Mouse (Mus musculus) frontal cortex, postnatal 10 days (tissue): Measurements from ENCODE around the gene Mid1ip1.

Experiments used
- DNase-seq, 2 experiments: peaks; one replicate each; pipeline ENCODE4 v3.0.0; 2022; ENCODE audit warnings: low spot score in 2 of 2, mixed read lengths in 1 of 2

The Mid1ip1 gene

DNA sequence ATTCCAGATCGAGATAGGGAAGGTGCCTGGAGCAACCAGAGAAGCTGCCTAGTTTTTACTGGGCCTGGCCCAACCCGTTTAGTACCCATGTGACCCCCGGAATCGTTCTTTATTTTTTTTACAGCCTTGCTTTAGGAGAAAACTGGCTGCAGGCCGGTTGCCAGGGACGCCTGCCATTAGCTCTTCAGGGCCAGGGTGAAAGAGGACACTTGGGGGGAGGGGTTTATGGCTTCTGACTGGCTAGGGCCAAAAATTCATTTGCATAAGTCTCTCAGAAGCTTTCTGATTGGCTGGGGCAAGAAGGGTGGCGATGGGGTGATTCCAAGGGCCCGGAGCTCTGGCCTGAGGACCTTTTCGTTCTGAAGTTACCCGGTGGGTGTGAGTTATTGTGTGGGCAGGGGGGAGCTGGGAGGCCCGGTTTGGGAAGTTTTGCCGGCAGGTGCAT lies at the start of gene Mid1ip1:
Gene Mid1ip1 (plus strand): TSS at position 318 of the 445 bp plus-strand sequence.
- peak; percentile 49 to 64 for DNase-seq

DNA sequence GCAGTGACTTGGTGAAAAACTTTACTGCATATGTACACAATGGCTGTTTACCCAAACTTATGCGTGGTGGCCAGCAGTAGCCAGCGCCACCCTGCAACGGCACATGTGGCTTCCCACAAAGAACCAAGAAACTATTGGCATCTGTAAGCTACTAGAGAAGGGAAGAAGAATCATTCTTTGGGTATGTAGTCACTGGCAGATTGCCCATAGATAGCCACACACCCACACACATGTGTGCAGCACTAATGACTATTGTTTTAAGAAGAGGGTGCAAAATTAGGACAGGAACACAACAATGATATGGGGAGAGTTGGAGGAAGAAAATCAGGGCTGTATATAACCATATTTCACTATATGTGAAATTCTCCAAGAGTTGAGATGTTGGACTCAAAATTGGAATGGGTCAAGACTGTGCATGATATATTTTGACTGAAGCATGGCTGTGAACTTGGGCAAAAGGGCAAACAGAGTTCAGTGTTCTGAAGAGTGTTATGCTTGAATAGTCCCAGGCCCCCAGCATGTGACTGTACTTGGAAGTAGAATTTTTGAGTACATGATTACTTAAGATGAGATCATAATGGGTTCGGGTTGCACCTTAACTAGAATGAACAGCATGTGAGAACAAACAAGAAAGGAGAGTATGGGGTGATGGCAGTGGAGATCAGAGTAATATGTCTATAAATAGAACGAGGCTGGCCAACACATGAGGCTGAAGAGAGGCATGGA lies 20.2 kb upstream of the Mid1ip1 start:
- DNase-seq = no peak

DNA sequence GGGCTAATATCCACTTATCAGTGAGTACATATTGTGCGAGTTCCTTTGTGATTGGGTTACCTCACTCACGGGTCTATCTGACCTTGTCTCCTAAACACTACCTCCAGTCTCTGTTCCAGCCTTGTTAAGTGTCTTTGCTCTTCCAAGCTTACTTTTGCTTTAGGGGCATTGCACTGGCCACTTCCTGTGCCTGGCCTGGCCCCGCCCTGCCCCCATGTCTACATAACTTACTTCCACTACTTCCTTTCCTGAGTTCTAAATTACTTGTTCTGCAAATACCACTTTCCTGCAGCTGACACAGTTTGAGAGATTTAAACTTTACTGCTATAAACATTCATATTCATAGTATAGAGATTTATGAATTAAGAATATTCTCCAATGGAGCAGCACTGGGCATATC lies 8.1 kb upstream of the Mid1ip1 start:
- DNase-seq = no peak

DNA sequence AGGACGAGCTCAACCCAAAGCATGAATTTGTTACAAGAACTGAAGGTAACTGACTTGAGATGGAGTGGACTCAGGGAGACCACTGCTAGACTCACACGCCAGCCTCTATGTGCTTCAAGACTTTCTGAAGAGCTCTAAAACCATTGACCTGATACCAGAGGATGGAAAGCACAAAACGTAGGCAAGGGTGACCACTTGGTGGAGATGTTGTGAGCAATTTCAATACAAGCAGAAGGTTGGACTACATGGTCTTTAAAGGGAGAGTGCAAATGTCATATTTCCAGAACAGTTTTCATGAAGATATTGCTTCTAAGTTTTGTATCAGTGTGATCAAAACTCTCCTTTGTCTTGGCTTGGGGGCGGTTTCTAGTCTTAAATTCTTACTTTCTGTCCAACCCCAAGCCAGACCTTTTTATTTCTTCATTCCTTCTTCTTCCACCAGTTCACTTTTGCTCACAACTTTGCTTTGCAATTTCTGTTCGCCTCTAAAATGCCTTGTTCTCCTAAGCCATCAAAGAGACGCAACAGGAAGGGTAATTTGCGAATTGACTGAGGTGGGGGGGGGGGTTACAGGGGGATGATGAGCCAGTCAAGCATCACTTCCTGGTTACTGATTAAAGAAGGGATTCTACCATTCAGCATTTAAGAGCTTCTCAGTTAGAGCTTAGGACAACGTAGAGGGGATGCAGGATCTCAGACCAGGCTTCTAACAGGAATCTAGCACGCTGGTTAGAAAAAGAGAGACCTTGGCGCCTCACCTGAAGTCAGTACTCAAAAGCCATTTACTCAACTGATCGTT lies 775 bp upstream of the Mid1ip1 start:
- no peak for DNase-seq

DNA sequence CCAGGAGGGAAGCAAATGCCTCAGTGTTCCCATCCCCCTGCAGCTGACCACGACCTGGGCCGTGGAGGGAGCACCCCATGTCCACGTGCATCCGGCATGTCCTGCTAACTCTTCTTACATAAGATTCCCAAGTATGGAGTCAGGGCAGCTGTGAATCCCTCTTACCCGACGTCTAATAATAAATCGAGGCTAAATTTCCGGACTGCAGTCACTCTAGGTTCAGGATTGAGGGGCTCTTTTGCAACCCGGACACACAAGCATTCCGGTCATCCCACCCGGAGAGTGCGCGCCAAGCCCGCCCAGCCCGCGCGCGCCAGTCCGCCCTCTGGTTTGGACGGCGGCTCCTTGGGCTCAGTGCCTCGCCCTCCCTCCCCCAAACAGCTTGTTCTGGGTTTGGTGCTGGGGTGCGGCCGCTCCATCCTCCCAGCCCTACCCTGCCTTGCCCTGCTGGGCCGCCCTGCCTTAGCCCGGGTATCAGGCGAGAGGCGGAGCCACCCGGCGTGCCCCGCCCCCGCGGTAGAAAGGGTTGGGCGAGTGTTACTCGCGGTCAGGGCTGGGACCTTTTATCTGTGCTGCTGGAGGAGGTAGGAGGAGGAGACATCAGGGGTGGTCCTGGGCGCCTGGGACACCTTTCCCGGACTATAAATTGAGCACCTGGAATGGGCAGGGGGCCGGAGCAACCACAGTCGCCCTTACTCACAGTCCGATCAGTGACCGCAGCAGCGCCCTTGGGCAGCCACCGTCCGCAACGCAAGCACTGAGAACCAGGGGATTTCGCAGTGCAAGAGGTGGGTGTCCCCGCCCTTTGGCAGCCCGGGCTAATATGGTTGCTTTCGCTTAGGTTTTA lies 2.3 kb downstream of the Mid1ip1 start:
- peak; percentile 76 to 80 for DNase-seq

DNA sequence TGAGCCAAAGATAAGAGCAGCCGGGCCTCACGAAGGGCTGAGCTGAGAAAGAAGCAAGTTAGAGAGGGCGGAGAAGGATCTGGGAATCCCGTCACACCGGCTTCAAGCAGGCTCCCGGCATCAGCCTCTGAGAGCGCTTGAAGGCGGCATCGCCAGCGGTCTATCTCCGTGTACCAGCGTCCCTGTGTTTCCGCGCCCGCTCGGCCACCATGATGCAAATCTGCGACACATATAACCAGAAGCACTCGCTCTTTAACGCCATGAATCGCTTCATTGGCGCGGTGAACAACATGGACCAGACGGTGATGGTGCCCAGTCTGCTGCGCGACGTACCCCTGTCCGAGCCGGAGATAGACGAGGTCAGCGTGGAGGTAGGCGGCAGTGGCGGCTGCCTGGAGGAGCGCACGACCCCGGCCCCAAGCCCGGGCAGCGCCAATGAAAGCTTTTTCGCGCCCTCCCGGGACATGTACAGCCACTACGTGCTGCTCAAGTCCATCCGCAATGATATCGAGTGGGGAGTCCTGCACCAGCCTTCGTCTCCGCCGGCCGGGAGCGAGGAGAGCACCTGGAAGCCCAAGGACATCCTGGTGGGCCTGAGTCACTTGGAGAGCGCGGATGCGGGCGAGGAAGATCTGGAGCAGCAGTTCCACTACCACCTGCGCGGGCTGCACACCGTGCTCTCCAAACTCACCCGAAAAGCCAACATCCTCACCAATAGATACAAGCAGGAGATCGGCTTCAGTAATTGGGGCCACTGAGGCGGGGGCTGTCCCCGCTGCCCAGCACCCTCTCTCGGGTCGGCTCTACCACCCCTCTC lies 3.4 kb downstream of the Mid1ip1 start:
- peak; percentile 5 to 24 for DNase-seq

DNA sequence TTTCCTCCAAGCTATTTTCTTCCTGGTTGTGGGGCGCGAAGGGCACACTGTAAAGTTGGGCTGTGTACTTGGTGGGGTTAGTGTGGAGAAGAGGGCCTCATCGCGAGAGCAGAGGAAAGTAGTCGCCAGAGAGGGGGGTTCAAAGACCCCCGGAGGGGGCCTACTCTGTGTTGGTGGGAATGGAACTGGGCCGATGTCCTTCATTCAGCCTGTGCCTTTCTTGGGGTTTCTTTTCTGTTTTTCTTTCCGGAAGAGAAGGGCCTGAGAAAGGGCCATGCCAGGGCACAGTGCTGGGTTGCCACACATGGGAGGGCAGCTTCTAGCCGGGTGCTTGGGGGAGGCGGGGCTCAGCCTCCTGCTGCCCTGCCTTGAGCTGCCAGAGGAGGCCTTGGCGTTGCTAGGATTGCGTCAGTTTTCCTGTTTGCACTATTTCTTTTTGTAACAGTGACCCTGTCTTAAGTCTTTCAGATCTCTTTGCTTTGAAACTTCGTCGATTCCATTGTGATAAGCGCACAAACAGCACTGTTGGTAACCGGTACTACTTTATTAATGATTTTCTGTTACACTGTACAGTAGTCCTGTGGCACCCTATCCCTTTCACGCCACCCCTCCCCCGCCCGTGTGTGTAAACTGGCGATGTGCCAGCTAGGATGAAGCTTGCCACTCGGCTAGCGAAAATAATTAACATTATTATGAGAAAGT lies 4.2 kb downstream of the Mid1ip1 start:
- DNase-seq = peak; percentile 40 to 44

DNA sequence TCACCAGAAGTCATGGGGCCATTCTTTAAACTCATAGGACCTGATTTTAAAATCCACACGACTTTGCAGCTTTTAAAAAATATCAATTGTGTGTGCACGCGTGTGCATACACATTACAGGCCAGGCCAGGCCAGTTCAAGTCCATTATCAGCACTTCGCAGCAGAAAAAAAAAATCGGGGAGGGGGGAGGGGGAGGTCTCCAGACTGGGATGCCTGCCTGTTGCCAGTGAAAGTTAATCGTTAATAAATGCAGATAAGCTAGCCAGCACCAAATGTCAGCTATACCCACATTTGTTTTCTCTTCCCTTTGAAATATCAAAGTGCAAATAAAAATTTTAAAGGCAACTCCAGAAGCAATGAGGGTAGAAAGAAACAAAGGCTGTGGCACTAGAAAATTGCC lies 5.6 kb downstream of the Mid1ip1 start:
- DNase-seq = no peak

DNA sequence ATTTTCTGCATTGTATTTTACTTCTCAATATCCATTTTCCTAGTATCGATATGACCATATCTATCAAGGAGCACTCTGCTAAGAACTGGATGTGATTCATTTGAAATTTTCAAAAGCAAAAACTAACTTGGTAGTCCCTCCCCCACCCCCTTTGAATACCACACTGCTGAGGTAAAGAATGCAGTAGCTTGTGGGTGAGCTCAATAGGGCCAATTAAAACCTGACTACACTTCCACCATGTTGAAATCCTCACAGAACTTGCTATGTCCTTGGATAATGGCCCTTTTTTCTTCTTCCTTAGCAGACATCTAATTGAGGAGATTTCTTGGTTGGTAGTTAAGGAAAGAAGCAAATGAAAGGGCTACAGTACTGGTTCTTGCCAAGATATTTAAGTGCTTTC lies 9.8 kb downstream of the Mid1ip1 start:
- no peak for DNase-seq

DNA sequence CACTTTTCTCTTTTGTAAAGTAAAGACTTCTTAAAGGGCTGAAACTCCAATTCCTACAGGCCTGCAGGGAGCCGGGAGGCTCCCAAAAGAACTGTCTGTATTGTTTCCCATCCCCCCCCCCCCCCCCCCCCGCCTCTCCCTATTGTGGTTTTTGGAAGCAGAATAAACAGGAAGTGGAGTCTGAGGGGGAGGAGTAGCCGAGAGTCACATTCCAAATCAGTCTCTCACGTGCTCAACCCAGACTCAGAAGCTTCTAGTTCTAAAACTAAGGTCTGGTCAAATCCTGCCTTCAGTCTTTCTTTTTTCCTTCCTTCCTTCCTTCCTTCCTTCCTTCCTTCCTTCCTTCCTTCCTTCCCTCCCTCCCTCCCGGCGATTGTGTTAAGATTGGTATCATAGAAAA lies 14.7 kb downstream of the Mid1ip1 start:
- DNase-seq = no peak

DNA sequence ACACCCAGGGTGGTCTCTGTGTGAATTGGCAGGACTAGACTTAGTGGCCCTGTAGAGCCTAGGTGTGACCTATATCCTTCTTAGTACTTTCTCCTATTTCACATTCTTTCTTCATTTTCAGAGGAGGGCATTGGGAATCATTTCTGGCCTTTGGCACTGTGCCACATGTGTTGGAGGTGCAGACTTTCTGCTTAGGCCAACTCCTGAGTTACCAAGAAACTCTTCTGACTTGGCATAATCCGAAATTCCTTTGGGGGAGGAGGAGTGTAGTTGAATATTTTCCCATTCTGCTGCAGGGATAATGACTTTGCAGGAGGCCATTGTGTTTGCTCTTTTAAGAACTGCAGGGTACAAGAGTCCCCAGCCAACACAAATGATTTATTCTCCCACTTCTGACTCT lies 19.6 kb downstream of the Mid1ip1 start:
- no peak for DNase-seq

DNA sequence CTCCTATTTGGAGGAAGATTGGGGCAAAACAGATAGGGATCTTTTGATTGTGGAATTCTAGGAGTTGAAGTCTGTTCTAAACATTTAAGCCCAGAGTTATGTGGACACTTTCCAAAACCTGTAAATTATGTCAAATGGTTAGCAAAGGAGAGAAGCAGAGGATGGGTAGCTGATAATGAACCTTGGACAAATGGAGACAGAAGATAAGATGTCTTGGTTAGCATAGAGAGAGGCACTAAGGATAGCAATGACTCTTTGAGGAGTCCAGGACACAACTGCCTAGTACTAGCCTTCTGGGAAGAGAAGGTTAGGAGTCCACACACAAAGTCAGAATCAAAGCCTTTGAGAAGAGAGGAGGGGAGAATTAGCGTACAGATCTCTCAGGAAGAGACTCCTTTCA lies 20.1 kb downstream of the Mid1ip1 start:
- no peak for DNase-seq

DNA sequence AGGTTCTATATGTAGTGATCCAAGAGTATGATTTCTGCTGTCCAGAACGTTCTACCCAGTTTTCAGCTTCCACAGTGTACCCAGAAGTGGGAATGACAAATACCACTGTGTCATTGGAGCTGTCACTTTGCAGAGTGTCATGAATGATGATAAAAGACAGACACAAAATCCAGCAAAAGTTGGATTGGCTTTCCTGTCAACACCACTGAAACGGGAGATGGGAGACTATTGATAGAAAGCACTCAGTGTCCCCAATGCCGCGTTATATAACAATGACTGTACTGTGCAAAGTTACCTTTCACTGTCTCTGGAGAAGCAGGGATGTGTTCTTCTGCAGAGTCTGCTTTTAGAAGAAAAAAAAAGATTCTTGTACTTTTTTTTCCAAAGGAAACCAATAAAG lies 44.1 kb downstream of the Mid1ip1 start:
- DNase-seq = no peak

DNA sequence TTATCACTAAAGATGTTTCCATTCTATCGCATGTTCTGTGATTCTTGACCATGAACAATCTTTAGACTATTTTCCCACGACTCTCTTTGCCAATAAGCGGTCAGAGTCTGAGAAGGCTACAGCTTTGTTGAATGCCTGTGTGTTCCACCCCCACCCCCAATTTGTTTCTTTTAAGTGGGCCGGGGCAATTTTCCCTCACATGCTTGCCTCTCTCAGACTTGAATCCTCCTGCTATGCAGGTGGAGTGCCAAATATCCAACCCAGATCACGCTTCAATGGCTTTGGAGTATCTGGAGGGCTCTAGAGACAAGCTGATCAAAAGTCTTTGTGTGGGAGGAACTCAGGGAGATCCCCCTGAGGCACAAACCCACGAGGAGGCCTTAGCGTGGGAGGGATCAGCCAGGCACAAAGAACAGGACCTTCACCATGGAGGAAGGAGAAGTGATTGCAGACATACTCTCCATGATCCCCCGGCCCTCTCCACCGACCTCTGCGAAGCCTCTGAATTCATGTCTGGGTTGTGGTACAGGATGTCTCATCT lies 48.7 kb downstream of the Mid1ip1 start:
- DNase-seq = no peak
